Mouse (Mus musculus): ENCODE measurements around the gene Cdkn1a. TPM values are rescaled to one million over a fixed set of nuclear protein-coding genes. Genes with fewer than 3 reads are reported as not detected.

The Cdkn1a gene
- polyA plus RNA-seq, 1 experiment from 2014 or later: 52.0 TPM

DNA sequence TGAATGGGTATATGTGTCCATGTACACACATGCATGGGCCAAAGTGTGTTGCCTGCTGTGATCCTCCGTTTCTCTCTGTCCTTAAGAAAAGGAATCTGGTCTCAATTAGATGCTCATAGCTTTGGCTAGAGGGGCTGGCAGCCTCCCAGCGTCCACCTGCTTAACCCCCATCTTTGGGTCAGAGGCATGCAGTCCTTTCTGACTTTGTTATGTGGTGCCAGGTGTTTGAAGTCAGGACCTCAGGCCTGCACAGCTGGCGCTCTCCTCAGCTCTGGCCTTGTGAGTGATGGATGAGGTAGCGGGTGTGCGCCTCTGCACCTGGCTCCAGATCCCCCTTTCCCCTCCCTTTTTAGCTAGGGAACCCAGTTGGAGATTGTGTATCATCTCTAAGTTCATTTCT lies 27.3 kb downstream of the Cdkn1a start:
- ATAC-seq: no peak
- no peak overlapping the region for H3K4me3 ChIP-seq (replicated peaks; ENCODE audit: low read length)
- no peak overlapping the region for H3K27ac ChIP-seq (ENCODE audit: low read length)
- H3K4me1 ChIP-seq (replicated peaks; ENCODE audit: control insufficient read depth, insufficient read depth, low read length): no peaks in the 10 kb centered on the region
- no peaks in the 10 kb centered on the region for H3K27me3 ChIP-seq (replicated peaks; ENCODE audit: control insufficient read depth, insufficient read depth, low read length)
- no peaks in the 10 kb centered on the region for H3K9me3 ChIP-seq (ENCODE audit: control insufficient read depth, low read length)
- no peaks in the 10 kb centered on the region for H3K36me3 ChIP-seq (ENCODE audit: control insufficient read depth, insufficient read depth)
- WGBS: 64% methylated on average over 5 of the region's 5 CpGs
- no peak overlapping the region for H3K4me2 ChIP-seq (ENCODE audit: low read length)
- no peak overlapping the region for H3K9ac ChIP-seq (replicated peaks; ENCODE audit: low read depth, low read length)

DNA sequence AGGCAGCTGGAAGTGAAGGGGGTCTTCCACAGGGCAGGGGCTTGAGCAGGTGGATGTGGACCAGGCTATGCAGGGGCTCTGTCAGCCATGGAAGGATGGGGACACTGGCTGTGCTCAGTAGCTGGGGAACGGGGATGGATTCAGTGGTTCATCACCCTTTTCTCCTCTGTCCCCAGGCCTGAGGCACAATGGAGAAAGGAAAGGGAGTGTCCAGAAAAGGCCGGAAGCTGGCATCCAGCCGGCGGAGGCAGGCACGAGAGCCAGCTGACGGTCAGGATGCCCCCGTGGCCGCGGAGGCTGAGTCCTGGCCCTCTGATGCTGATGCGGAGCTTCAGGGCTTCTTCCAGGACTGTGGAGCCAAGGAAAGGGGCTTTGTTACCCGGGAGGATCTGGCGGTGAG lies 29.9 kb downstream of the Cdkn1a start:
- no peak overlapping the region for H3K4me3 ChIP-seq (replicated peaks; ENCODE audit: low read length)
- H3K27me3 ChIP-seq (replicated peaks; ENCODE audit: control insufficient read depth, insufficient read depth, low read length): no peaks in the 10 kb centered on the region
- H3K4me2 ChIP-seq (ENCODE audit: low read length): no peak overlapping the region
- no peak for ATAC-seq
- H3K36me3 ChIP-seq (ENCODE audit: control insufficient read depth, insufficient read depth): no peaks in the 10 kb centered on the region
- H3K9ac ChIP-seq (replicated peaks; ENCODE audit: low read depth, low read length): no peak overlapping the region
- no peak overlapping the region for H3K27ac ChIP-seq (ENCODE audit: low read length)
- no peaks in the 10 kb centered on the region for H3K4me1 ChIP-seq (replicated peaks; ENCODE audit: control insufficient read depth, insufficient read depth, low read length)
- 50% methylated on average over 12 of the region's 12 CpGs for WGBS
- H3K9me3 ChIP-seq (ENCODE audit: control insufficient read depth, low read length): no peaks in the 10 kb centered on the region

DNA sequence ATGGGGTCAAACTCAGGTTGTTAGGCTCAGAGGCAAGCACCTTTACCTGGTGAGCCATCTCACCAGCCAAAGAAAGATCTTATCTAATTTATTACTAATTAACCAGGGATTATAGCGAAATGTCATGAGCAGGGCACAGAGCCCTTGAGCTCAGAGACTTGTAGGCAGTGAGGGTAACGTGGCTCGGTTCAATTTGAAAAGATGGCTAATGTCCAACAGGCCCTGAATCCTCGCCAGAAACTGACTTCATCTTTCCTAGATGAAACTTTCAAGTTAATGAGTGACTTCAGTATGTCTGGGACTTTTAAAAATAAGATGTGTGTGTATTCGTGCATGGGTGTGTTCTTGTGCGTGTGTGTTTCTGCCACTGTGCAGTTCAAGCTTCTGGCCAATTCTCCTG lies 32.0 kb downstream of the Cdkn1a start:
- H3K4me3 ChIP-seq (replicated peaks; ENCODE audit: low read length): no peak overlapping the region
- H3K36me3 ChIP-seq (ENCODE audit: control insufficient read depth, insufficient read depth): no peaks in the 10 kb centered on the region
- ATAC-seq: no peak
- no peaks in the 10 kb centered on the region for H3K9me3 ChIP-seq (ENCODE audit: control insufficient read depth, low read length)
- no peaks in the 10 kb centered on the region for H3K4me1 ChIP-seq (replicated peaks; ENCODE audit: control insufficient read depth, insufficient read depth, low read length)
- no peak overlapping the region for H3K9ac ChIP-seq (replicated peaks; ENCODE audit: low read depth, low read length)
- no peaks in the 10 kb centered on the region for H3K27me3 ChIP-seq (replicated peaks; ENCODE audit: control insufficient read depth, insufficient read depth, low read length)
- H3K27ac ChIP-seq (ENCODE audit: low read length): no peak overlapping the region
- H3K4me2 ChIP-seq (ENCODE audit: low read length): no peak overlapping the region
- WGBS: 55% methylated on average over 6 of the region's 6 CpGs

DNA sequence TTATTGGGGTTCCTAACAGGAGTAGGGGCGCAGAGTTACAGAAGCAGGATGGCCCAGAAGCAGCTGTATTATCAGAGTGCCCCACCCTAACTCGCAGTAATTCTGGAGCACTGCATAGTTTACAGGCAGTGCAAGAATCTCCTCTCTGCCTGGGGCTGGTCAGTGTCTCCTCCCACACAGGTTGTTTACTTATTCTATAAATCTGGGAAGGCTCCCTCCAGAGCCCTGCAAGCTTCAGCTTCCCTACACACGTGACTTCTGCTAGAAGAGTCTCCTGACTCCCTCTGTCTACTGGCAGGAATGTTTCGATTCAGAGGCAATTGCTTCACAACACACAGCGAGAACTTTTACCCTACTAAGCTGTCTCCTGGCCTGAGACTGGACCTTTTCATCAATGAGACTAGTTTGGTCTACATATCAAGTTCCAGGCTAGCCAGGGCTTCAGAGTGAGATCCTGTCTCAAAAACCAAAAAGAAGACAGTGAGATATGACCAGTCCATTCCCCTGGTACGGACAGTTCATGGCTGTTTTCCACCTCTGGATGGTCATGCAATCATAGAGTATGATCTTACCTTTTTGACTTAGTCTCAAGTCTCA lies 32.9 kb downstream of the Cdkn1a start:
- H3K27ac ChIP-seq (ENCODE audit: low read length): no peak overlapping the region
- ATAC-seq: no peak
- H3K9me3 ChIP-seq (ENCODE audit: control insufficient read depth, low read length): no peaks in the 10 kb centered on the region
- H3K4me3 ChIP-seq (replicated peaks; ENCODE audit: low read length): no peak overlapping the region
- 79% methylated on average over 6 of the region's 6 CpGs for WGBS
- H3K27me3 ChIP-seq (replicated peaks; ENCODE audit: control insufficient read depth, insufficient read depth, low read length): no peaks in the 10 kb centered on the region
- H3K36me3 ChIP-seq (ENCODE audit: control insufficient read depth, insufficient read depth): no peaks in the 10 kb centered on the region
- no peak overlapping the region for H3K4me2 ChIP-seq (ENCODE audit: low read length)
- no peak overlapping the region for H3K9ac ChIP-seq (replicated peaks; ENCODE audit: low read depth, low read length)
- no peaks in the 10 kb centered on the region for H3K4me1 ChIP-seq (replicated peaks; ENCODE audit: control insufficient read depth, insufficient read depth, low read length)

DNA sequence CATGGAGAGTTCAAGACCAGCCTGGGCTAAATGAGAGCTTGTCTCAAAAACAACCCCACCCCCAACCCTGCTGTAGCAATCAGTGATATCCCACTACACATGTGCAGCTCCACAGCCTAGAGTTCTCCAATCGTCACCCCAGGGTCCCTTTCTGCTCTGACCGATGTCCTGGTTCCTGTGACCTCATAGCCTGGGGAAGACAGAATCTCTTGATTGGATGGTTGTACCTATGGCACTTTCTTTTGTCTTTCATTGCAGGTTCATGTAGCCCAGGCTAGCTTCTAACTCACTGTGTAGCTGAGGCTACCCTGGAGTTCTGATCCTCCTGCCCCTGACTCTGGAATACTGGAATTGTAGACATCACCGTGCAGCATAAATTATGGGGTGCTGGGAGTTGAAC lies 35.8 kb downstream of the Cdkn1a start:
- Histone ChIP-seq H3K27me3 (replicated peaks; ENCODE audit: control insufficient read depth, insufficient read depth, low read length) (no peaks in the 10 kb centered on the region), H3K9ac (replicated peaks; ENCODE audit: low read depth, low read length) (no peak overlapping the region), H3K4me2 (ENCODE audit: low read length) (no peak overlapping the region), H3K27ac (ENCODE audit: low read length) (no peak overlapping the region), H3K4me3 (replicated peaks; ENCODE audit: low read length) (no peak overlapping the region), H3K9me3 (ENCODE audit: control insufficient read depth, low read length) (no peaks in the 10 kb centered on the region), H3K4me1 (replicated peaks; ENCODE audit: control insufficient read depth, insufficient read depth, low read length) (no peaks in the 10 kb centered on the region), H3K36me3 (ENCODE audit: control insufficient read depth, insufficient read depth) (no peaks in the 10 kb centered on the region)
- 91% methylated on average over 3 of the region's 3 CpGs for WGBS
- ATAC-seq: no peak

DNA sequence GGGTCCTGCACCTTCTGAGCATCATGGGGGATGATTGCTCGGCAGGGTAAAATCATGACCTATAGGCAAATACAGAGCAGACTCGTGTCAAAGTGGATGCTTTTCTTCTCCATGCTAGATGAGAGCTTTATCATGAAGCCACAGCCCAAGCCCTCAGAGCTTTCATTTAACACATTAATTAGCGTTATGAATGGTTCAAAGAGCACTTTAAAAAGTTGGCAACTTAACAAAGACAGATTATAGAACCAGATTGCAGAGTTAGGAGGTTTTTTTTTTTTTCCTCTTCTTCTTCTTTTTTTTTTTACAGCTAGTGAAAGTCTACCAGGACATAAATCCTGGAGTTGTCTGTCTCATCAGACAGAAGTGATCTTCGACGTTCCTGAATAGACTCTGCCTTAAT lies 38.6 kb downstream of the Cdkn1a start:
- 15% methylated on average over 5 of the region's 5 CpGs for WGBS
- H3K27me3 ChIP-seq (replicated peaks; ENCODE audit: control insufficient read depth, insufficient read depth, low read length): no peaks in the 10 kb centered on the region
- H3K9me3 ChIP-seq (ENCODE audit: control insufficient read depth, low read length): no peaks in the 10 kb centered on the region
- H3K4me3 ChIP-seq (replicated peaks; ENCODE audit: low read length): no peak overlapping the region
- H3K27ac ChIP-seq (ENCODE audit: low read length): no peak overlapping the region
- no peak overlapping the region for H3K9ac ChIP-seq (replicated peaks; ENCODE audit: low read depth, low read length)
- no peaks in the 10 kb centered on the region for H3K36me3 ChIP-seq (ENCODE audit: control insufficient read depth, insufficient read depth)
- no peak overlapping the region for H3K4me2 ChIP-seq (ENCODE audit: low read length)
- ATAC-seq: no peak
- H3K4me1 ChIP-seq (replicated peaks; ENCODE audit: control insufficient read depth, insufficient read depth, low read length): peaks cover 6% of the 10 kb centered on the region; the same call in 1 of the 2 replicates

DNA sequence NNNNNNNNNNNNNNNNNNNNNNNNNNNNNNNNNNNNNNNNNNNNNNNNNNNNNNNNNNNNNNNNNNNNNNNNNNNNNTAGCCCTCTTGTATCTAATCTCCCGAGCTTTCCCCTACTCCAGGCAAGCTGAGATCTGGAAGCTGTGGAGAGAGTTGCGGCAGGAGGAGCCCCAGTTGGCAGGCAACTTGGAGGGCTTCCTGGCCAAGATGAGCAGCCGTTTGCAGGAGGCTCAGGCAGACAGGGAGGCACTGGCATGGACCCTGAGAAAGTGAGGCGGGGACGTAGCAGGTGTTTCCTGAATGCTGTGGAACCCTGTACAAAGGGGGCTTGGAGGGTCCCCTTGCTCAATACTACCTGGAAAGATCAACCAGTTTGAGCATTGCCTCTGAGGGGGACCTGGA lies 44.3 kb downstream of the Cdkn1a start:
- Histone ChIP-seq H3K4me3 (replicated peaks; ENCODE audit: low read length) (no peak overlapping the region), H3K9ac (replicated peaks; ENCODE audit: low read depth, low read length) (no peak overlapping the region), H3K4me2 (ENCODE audit: low read length) (no peak overlapping the region), H3K4me1 (replicated peaks; ENCODE audit: control insufficient read depth, insufficient read depth, low read length) (peaks cover 14% of the 10 kb centered on the region; the same call in 1 of the 2 replicates), H3K27me3 (replicated peaks; ENCODE audit: control insufficient read depth, insufficient read depth, low read length) (no peaks in the 10 kb centered on the region), H3K9me3 (ENCODE audit: control insufficient read depth, low read length) (no peaks in the 10 kb centered on the region), H3K27ac (ENCODE audit: low read length) (no peak overlapping the region; the same call in 1 of the 2 replicates), H3K36me3 (ENCODE audit: control insufficient read depth, insufficient read depth) (no peaks in the 10 kb centered on the region)
- 47% methylated on average over 5 of the region's 5 CpGs for WGBS
- peak; percentile 28; the same call in 1 of the 2 replicates for ATAC-seq

DNA sequence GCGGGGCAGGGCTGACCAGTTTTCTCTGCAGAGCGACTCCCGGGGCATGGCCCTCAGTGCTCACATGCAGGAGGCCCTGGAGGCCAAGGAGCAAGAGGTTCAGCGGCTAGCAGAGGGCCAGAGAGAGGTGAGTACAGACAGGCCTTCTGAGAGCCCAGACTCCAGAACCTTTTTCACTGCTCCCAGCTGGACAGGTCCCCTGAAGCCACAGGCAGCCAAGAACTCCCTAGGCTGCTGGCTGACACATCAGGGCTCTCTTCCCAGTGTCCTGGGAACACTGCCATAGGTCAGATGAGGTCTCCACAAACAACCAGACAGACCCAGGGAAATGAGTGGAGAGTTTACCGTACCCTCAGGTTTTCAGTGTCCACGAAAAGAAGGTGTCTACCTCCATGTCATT lies 45.5 kb downstream of the Cdkn1a start:
- Histone ChIP-seq H3K9me3 (ENCODE audit: control insufficient read depth, low read length) (no peaks in the 10 kb centered on the region), H3K9ac (replicated peaks; ENCODE audit: low read depth, low read length) (no peak overlapping the region), H3K36me3 (ENCODE audit: control insufficient read depth, insufficient read depth) (no peaks in the 10 kb centered on the region), H3K4me1 (replicated peaks; ENCODE audit: control insufficient read depth, insufficient read depth, low read length) (peaks cover 14% of the 10 kb centered on the region; the same call in 1 of the 2 replicates), H3K27ac (ENCODE audit: low read length) (no peak overlapping the region), H3K4me2 (ENCODE audit: low read length) (no peak overlapping the region), H3K27me3 (replicated peaks; ENCODE audit: control insufficient read depth, insufficient read depth, low read length) (no peaks in the 10 kb centered on the region), H3K4me3 (replicated peaks; ENCODE audit: low read length) (no peak overlapping the region)
- WGBS: 56% methylated on average over 6 of the region's 6 CpGs
- no peak for ATAC-seq

DNA sequence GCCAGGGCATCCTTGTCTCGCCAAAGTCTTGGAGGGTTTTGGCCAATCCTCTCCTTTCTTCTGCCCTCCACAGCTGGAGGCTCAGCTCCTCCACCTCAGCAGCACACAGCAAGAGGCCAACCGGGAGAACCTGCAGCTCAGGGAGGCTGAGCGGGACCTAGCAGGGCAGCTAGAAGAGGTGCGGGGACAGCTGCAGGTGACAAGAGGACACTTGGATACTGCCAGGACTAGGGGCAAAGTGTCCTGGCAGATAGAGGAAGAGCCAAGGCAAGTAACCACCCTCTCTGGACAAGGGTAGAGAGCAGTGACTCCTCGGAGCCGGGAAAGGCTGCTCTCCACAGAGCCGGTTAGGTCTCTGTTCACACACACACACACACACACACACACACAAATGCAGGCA lies 47.1 kb downstream of the Cdkn1a start:
- WGBS: 79% methylated on average over 7 of the region's 7 CpGs
- no peak overlapping the region for H3K4me2 ChIP-seq (ENCODE audit: low read length)
- H3K36me3 ChIP-seq (ENCODE audit: control insufficient read depth, insufficient read depth): no peaks in the 10 kb centered on the region
- ATAC-seq: no peak
- H3K9me3 ChIP-seq (ENCODE audit: control insufficient read depth, low read length): no peaks in the 10 kb centered on the region
- no peak overlapping the region for H3K27ac ChIP-seq (ENCODE audit: low read length)
- no peak overlapping the region for H3K4me3 ChIP-seq (replicated peaks; ENCODE audit: low read length)
- no peak overlapping the region for H3K9ac ChIP-seq (replicated peaks; ENCODE audit: low read depth, low read length)
- H3K27me3 ChIP-seq (replicated peaks; ENCODE audit: control insufficient read depth, insufficient read depth, low read length): no peaks in the 10 kb centered on the region
- peaks cover 14% of the 10 kb centered on the region; the same call in 1 of the 2 replicates for H3K4me1 ChIP-seq (replicated peaks; ENCODE audit: control insufficient read depth, insufficient read depth, low read length)

DNA sequence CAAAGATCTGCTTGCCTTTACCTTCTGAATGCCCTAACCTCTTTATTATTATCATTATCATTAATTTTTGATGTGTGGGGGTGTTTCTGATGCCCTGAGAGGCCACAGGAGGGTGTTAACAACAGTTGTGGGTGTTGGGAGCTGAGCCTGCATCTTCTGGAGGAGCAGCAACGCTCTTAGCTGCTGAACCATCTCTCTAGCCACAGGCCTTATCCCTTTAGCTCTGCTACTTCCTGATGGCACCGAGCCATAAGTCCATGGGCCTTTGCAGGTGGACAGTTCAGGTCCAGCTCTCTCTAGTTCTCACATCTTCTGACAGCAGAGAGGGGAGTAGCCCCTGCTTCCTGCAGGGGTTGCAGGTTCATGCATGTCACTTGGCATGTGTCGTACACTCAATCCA lies 50.8 kb downstream of the Cdkn1a start:
- WGBS: 89% methylated on average over 3 of the region's 3 CpGs
- H3K9ac ChIP-seq (replicated peaks; ENCODE audit: low read depth, low read length): no peak overlapping the region
- peaks cover 2% of the 10 kb centered on the region; the same call in 1 of the 2 replicates for H3K9me3 ChIP-seq (ENCODE audit: control insufficient read depth, low read length)
- H3K4me3 ChIP-seq (replicated peaks; ENCODE audit: low read length): no peak overlapping the region
- no peaks in the 10 kb centered on the region for H3K27me3 ChIP-seq (replicated peaks; ENCODE audit: control insufficient read depth, insufficient read depth, low read length)
- no peaks in the 10 kb centered on the region for H3K4me1 ChIP-seq (replicated peaks; ENCODE audit: control insufficient read depth, insufficient read depth, low read length)
- no peak overlapping the region for H3K27ac ChIP-seq (ENCODE audit: low read length)
- no peak overlapping the region for H3K4me2 ChIP-seq (ENCODE audit: low read length)
- H3K36me3 ChIP-seq (ENCODE audit: control insufficient read depth, insufficient read depth): no peaks in the 10 kb centered on the region
- no peak for ATAC-seq
